Mouse (Mus musculus): ENCODE measurements at regions not wholly inside any gene's neighbourhood (a gene's known extent, or its start where the extent isn't known, plus 50 kb on each side); places are given as distances from the start of the nearest gene placed in this dataset.
"Not testable (repeated sequence)": the region's sequence is repeated elsewhere in the genome, so short reads cannot be mapped to it uniquely, and the experiment has no call there.

DNA sequence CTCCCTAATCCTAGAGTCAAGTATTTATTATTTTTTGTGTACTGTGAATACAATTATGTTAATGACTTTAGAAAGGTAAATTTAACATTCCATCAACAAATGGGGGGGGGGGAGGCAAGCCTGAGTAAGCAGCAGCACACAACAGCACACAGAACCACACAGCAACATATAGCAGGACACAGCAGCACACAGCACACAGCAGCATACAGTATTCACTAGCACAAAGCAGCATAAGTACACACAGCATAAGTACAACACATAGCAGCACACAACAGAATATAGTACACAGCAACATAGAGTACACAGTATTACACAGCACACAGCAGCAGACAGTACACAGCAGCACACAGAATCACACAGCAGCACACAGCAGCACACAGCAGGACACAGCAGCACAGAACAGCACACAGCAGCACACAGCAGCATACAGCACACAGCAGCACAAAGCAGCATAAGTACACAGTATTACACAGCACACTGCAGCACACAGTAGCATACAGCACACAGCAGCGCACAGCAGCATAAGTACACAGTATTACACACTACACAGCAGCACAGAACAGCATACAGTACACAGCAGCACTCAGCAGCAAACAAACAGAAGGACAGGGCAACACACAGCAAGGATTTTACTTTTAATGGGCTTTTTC, 605.7 kb downstream of the Tbl1xr1 start:
- no peaks in the 10 kb centered on the region for H3K36me3 ChIP-seq (ENCODE audit: control insufficient read depth, insufficient read depth, low read length)
- H3K4me3 ChIP-seq (replicated peaks; ENCODE audit: low read length), result no peak overlapping the region
- no peaks in the 10 kb centered on the region for H3K9me3 ChIP-seq (ENCODE audit: control insufficient read depth, low read length)
- H3K4me2 ChIP-seq (replicated peaks; ENCODE audit: low read depth, low read length, severe bottlenecking), result no peak overlapping the region
- WGBS, result 100% methylated on average over 1 of the region's 1 CpGs
- TF ChIP-seq POLR2A (IDR thresholded peaks at IDR 0.05; ENCODE audit: borderline replicate concordance, extremely low read depth, insufficient read depth, insufficient read length), result no peak
- H3K27me3 ChIP-seq (ENCODE audit: control insufficient read depth, insufficient read depth, low read length), result no peaks in the 10 kb centered on the region
- no peak overlapping the region for H3K27ac ChIP-seq (replicated peaks; ENCODE audit: low read depth, low read length)
- DNase-seq (ENCODE audit: low spot score), result no peak
- H3K4me1 ChIP-seq (ENCODE audit: control insufficient read depth, insufficient read depth, low read length), result no peaks in the 10 kb centered on the region
- no peak overlapping the region for H3K9ac ChIP-seq (ENCODE audit: low read depth, low read length, severe bottlenecking)
- ATAC-seq (ENCODE audit: low FRiP score, low read depth), result no peak

GRCm38 (mm10) chr3:22699317-22699716, 622.9 kb downstream of the Tbl1xr1 start:
- H3K27ac ChIP-seq (replicated peaks; ENCODE audit: low read depth, low read length), result no peak overlapping the region
- no peaks in the 10 kb centered on the region for H3K4me1 ChIP-seq (ENCODE audit: control insufficient read depth, insufficient read depth, low read length)
- no peak overlapping the region for H3K4me2 ChIP-seq (replicated peaks; ENCODE audit: low read depth, low read length, severe bottlenecking)
- H3K9me3 ChIP-seq (ENCODE audit: control insufficient read depth, low read length), result peaks cover 5% of the 10 kb centered on the region; the same call in 1 of the 2 replicates
- no peak overlapping the region for H3K4me3 ChIP-seq (replicated peaks; ENCODE audit: low read length)
- DNase-seq (ENCODE audit: low spot score) (no peak), ATAC-seq (ENCODE audit: low FRiP score, low read depth) (no peak)
- no peaks in the 10 kb centered on the region for H3K27me3 ChIP-seq (ENCODE audit: control insufficient read depth, insufficient read depth, low read length)
- TF ChIP-seq POLR2A (IDR thresholded peaks at IDR 0.05; ENCODE audit: borderline replicate concordance, extremely low read depth, insufficient read depth, insufficient read length), result no peak
- no peaks in the 10 kb centered on the region for H3K36me3 ChIP-seq (ENCODE audit: control insufficient read depth, insufficient read depth, low read length)
- H3K9ac ChIP-seq (ENCODE audit: low read depth, low read length, severe bottlenecking), result no peak overlapping the region

- H3K4me1 ChIP-seq (ENCODE audit: control insufficient read depth, insufficient read depth, low read length); H3K4me2 ChIP-seq (replicated peaks; ENCODE audit: low read depth, low read length, severe bottlenecking); H3K9me3 ChIP-seq (ENCODE audit: control insufficient read depth, low read length); H3K27ac ChIP-seq (replicated peaks; ENCODE audit: low read depth, low read length); DNase-seq (ENCODE audit: low spot score); H3K9ac ChIP-seq (ENCODE audit: low read depth, low read length, severe bottlenecking); H3K27me3 ChIP-seq (ENCODE audit: control insufficient read depth, insufficient read depth, low read length); H3K36me3 ChIP-seq (ENCODE audit: control insufficient read depth, insufficient read depth, low read length); H3K4me3 ChIP-seq (replicated peaks; ENCODE audit: low read length); ATAC-seq (ENCODE audit: low FRiP score, low read depth): not testable (repeated sequence)
- 60% methylated on average over 5 of the region's 5 CpGs for WGBS
These were observed 625.0 kb downstream of the Tbl1xr1 start for GRCm38 (mm10) chr3:22701486-22701885.

DNA sequence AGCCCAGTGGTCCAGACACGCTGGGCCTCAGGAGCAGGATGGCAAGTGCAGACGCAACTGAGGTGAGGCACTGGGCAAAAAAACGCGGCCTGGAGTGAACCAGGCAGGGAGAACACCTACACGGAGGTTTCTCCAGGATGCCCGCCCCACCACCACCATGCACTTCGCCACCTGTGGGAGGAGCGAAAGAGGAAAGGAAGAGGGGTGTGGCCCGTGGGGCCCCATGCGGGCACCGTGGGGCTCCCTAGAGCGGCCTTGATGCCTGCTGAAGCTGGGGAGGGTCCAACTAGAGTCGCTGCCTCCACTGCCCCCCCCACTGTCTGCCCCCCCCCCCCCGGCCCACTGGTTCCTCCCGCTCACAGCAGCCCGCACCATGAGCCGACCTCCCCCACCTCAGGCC, 629.2 kb downstream of the Tbl1xr1 start:
- H3K9ac ChIP-seq (ENCODE audit: low read depth, low read length, severe bottlenecking), result no peak overlapping the region
- no peak overlapping the region for H3K4me2 ChIP-seq (replicated peaks; ENCODE audit: low read depth, low read length, severe bottlenecking)
- no peaks in the 10 kb centered on the region for H3K36me3 ChIP-seq (ENCODE audit: control insufficient read depth, insufficient read depth, low read length)
- H3K4me1 ChIP-seq (ENCODE audit: control insufficient read depth, insufficient read depth, low read length), result no peaks in the 10 kb centered on the region
- DNase-seq (ENCODE audit: low spot score) (no peak), ATAC-seq (ENCODE audit: low FRiP score, low read depth) (no peak)
- H3K27ac ChIP-seq (replicated peaks; ENCODE audit: low read depth, low read length), result no peak overlapping the region
- 83% methylated on average over 13 of the region's 17 CpGs for WGBS
- peaks cover 5% of the 10 kb centered on the region; the same call in 1 of the 2 replicates for H3K9me3 ChIP-seq (ENCODE audit: control insufficient read depth, low read length)
- no peak for TF ChIP-seq POLR2A (IDR thresholded peaks at IDR 0.05; ENCODE audit: borderline replicate concordance, extremely low read depth, insufficient read depth, insufficient read length)
- no peaks in the 10 kb centered on the region for H3K27me3 ChIP-seq (ENCODE audit: control insufficient read depth, insufficient read depth, low read length)
- H3K4me3 ChIP-seq (replicated peaks; ENCODE audit: low read length), result no peak overlapping the region

GRCm38 (mm10) chr3:22745026-22745425, 668.6 kb downstream of the Tbl1xr1 start:
- no peak overlapping the region for H3K4me3 ChIP-seq (replicated peaks; ENCODE audit: low read length)
- no peak for TF ChIP-seq POLR2A (IDR thresholded peaks at IDR 0.05; ENCODE audit: borderline replicate concordance, extremely low read depth, insufficient read depth, insufficient read length)
- ATAC-seq (ENCODE audit: low FRiP score, low read depth) (no peak), DNase-seq (ENCODE audit: low spot score) (peak; percentile 3)
- no peaks in the 10 kb centered on the region for H3K9me3 ChIP-seq (ENCODE audit: control insufficient read depth, low read length)
- H3K27me3 ChIP-seq (ENCODE audit: control insufficient read depth, insufficient read depth, low read length), result no peaks in the 10 kb centered on the region
- no peak overlapping the region for H3K9ac ChIP-seq (ENCODE audit: low read depth, low read length, severe bottlenecking)
- no peak overlapping the region for H3K27ac ChIP-seq (replicated peaks; ENCODE audit: low read depth, low read length)
- H3K36me3 ChIP-seq (ENCODE audit: control insufficient read depth, insufficient read depth, low read length), result no peaks in the 10 kb centered on the region
- H3K4me1 ChIP-seq (ENCODE audit: control insufficient read depth, insufficient read depth, low read length), result no peaks in the 10 kb centered on the region
- no peak overlapping the region for H3K4me2 ChIP-seq (replicated peaks; ENCODE audit: low read depth, low read length, severe bottlenecking)
